Mouse (Mus musculus): ENCODE measurements around the gene Olfr339. TPM values are rescaled to one million over a fixed set of nuclear protein-coding genes. Genes with fewer than 3 reads are reported as not detected.

The Olfr339 gene
- polyA plus RNA-seq (2017; shearing (Covaris generic)), result not detected

GRCm38 (mm10) chr2:36418647-36419046, at the start of gene Olfr339:
Gene Olfr339, plus strand, starts transcription at chr2:36418947.

GRCm38 (mm10) chr2:36373219-36373618, 45.5 kb upstream of the Olfr339 start, which contains the start of gene Olfr338:
Gene Olfr338, plus strand, starts transcription at chr2:36373519.

GRCm38 (mm10) chr2:36452287-36452686, 33.5 kb downstream of the Olfr339 start, which contains the start of gene Olfr340:
Gene Olfr340, plus strand, starts transcription at chr2:36452587.

Other genes with a start within 250 kb of the Olfr339 start
- not detected for gene Ptgs1, start 188.5 kb upstream of the Olfr339 start, polyA plus RNA-seq (2017; shearing (Covaris generic))
- 0.22 TPM for gene Olfr338, start 45.4 kb upstream of the Olfr339 start, polyA plus RNA-seq (2017; shearing (Covaris generic))
- not detected for gene Olfr340, start 33.6 kb downstream of the Olfr339 start, polyA plus RNA-seq (2017; shearing (Covaris generic))
- 0.20 TPM for gene Olfr341, start 63.5 kb downstream of the Olfr339 start, polyA plus RNA-seq (2017; shearing (Covaris generic))
- gene Olfr342, start 106.1 kb downstream of the Olfr339 start, polyA plus RNA-seq (2017; shearing (Covaris generic)), result not detected
- not detected for gene Olfr344, start 147.7 kb downstream of the Olfr339 start, polyA plus RNA-seq (2017; shearing (Covaris generic))
- not detected for gene Olfr345, start 221.1 kb downstream of the Olfr339 start, polyA plus RNA-seq (2017; shearing (Covaris generic))